Mouse (Mus musculus) hindbrain, postnatal 0 days (tissue): ENCODE data around the gene H2al1m. TPM values are rescaled to one million over a fixed set of nuclear protein-coding genes. Genes with fewer than 3 reads are reported as not detected.
"Not testable (repeated sequence)": the region's sequence is repeated elsewhere in the genome, so short reads cannot be mapped to it uniquely, and the experiment has no call there.

Experiments
- ATAC-seq: fragments of 200-750 bp; cut with Nextera tagmentation; 2 replicates; pipeline ENCODE4 v1.8.0; 2017; ENCODE audit warnings: mild to moderate bottlenecking, moderate TSS enrichment, moderate library complexity
- DNase-seq: peaks from one replicate; pipeline ENCODE4 v3.0.0-alpha.2; 2015; ENCODE audit warnings: low spot score
- H3K27ac ChIP-seq: fragments of 300-500 bp; sonication (generic); 2 replicates; pipeline ENCODE4 v1.5.1; 2014; ENCODE audit warnings: mild to moderate bottlenecking
- H3K27me3 ChIP-seq: fragments of 300-500 bp; sonication (generic); 2 replicates; pipeline ENCODE4 v1.6.1; 2014; ENCODE audit warnings: low read length, mixed read lengths; ENCODE audit not compliant: insufficient read depth
- H3K36me3 ChIP-seq: fragments of 300-500 bp; sonication (generic); 2 replicates; pipeline ENCODE4 v1.6.1; 2014; ENCODE audit warnings: low read length, mixed read lengths; ENCODE audit not compliant: insufficient read depth
- H3K4me1 ChIP-seq: fragments of 300-500 bp; sonication (generic); 2 replicates; pipeline ENCODE4 v1.6.1; 2014; ENCODE audit warnings: antibody characterized with exemption, low read length, mixed read lengths; ENCODE audit not compliant: insufficient read depth
- H3K4me2 ChIP-seq: fragments of 300-500 bp; sonication (generic); 2 replicates; pipeline ENCODE4 v1.6.1; 2014; ENCODE audit warnings: low read depth, mild to moderate bottlenecking, low read length, moderate library complexity, mixed read lengths
- H3K4me3 ChIP-seq: fragments of 300-500 bp; sonication (generic); 2 replicates; pipeline ENCODE4 v1.5.1; 2014; ENCODE audit warnings: low read length
- H3K9ac ChIP-seq: fragments of 300-500 bp; sonication (generic); replicated peaks from 2 replicates; pipeline ENCODE4 v1.6.1; 2014; ENCODE audit warnings: mild to moderate bottlenecking, low read length, moderate library complexity, mixed read lengths
- H3K9me3 ChIP-seq: fragments of 300-500 bp; sonication (generic); 2 replicates; pipeline ENCODE4 v1.6.1; 2016; ENCODE audit warnings: low read length, mixed read lengths
- CTCF ChIP-seq: IDR thresholded peaks from 2 replicates; pipeline ENCODE4 v1.5.1; 2016; ENCODE audit warnings: antibody characterized with exemption, control low read depth, low read depth
- WGBS: fragments of 180-500 bp; shearing (Covaris S2); extraction: QIAGEN DNeasy Blood & Tissue Kit; methylation state at CpG from one replicate; pipeline ENCODE4 v1.1.7; 2014; 5-methylcytosine and 5-hydroxymethylcytosine counted together
- polyA plus RNA-seq: library from polyadenylated mRNA; unstranded; fragments of >200 nt; fragmentation: Nextera tagmentation; extraction: Ambion mirVana; gene quantifications from 2 replicates; pipeline ENCODE4 v1.2.1, GENCODE M21; 2015
- total RNA-seq: library from RNA; depleted of rRNA; stranded (reverse); fragments of >200 nt; gene quantifications from 2 replicates; pipeline ENCODE4 v1.2.3, GENCODE M21; 2014

The H2al1m gene
- total and polyA plus RNA-seq, 2 experiments from 2014 or later = not detected

- Histone ChIP-seq H3K27me3 (no peaks in the 10 kb centered on the region), H3K36me3 (no peaks in the 10 kb centered on the region), H3K9me3 (no peaks in the 10 kb centered on the region), H3K4me3 (peak overlapping the region; percentile 51), H3K9ac (peak overlapping the region; percentile 59), H3K4me2 (peak overlapping the region; percentile 52), H3K27ac (no peak overlapping the region), H3K4me1 (no peaks in the 10 kb centered on the region)
- DNase-seq = no peak
- no peak for TF ChIP-seq CTCF
- WGBS = 55% methylated on average over 12 of the region's 12 CpGs
- ATAC-seq = no peak
Observed at GRCm38 (mm10) chrX:9273377-9274002, 10.1 kb upstream of the H2al1m start.

GRCm38 (mm10) chrX:9274321-9274720 is 9.2 kb upstream of the H2al1m start:
- H3K9ac ChIP-seq = no peak overlapping the region
- H3K4me3 ChIP-seq = no peak overlapping the region
- no peaks in the 10 kb centered on the region for H3K27me3 ChIP-seq
- H3K36me3 ChIP-seq = no peaks in the 10 kb centered on the region
- H3K9me3 ChIP-seq = no peaks in the 10 kb centered on the region
- no peaks in the 10 kb centered on the region for H3K4me1 ChIP-seq
- H3K27ac ChIP-seq = no peak overlapping the region
- 77% methylated on average over 8 of the region's 8 CpGs for WGBS
- H3K4me2 ChIP-seq = no peak overlapping the region
- DNase-seq (no peak), ATAC-seq (no peak)
- no peak for TF ChIP-seq CTCF

- ATAC-seq, DNase-seq, H3K36me3 ChIP-seq, H3K9me3 ChIP-seq, H3K4me2 ChIP-seq, H3K27ac ChIP-seq, H3K9ac ChIP-seq, H3K27me3 ChIP-seq, H3K4me1 ChIP-seq, H3K4me3 ChIP-seq: not testable (repeated sequence)
- 84% methylated on average over 3 of the region's 4 CpGs for WGBS
Observed at GRCm38 (mm10) chrX:9293140-9293829, 9.7 kb downstream of the H2al1m start.

- Histone ChIP-seq H3K27ac (no peak overlapping the region), H3K9ac (no peak overlapping the region), H3K4me3 (no peak overlapping the region), H3K27me3 (no peaks in the 10 kb centered on the region), H3K36me3 (no peaks in the 10 kb centered on the region), H3K9me3 (no peaks in the 10 kb centered on the region), H3K4me2 (no peak overlapping the region), H3K4me1 (no peaks in the 10 kb centered on the region)
- no peak for TF ChIP-seq CTCF
- WGBS = 87% methylated on average over 5 of the region's 5 CpGs
- DNase-seq = no peak
- no peak for ATAC-seq
Observed at GRCm38 (mm10) chrX:9298413-9298864, 14.9 kb downstream of the H2al1m start.

- Histone ChIP-seq H3K9ac (no peak overlapping the region), H3K4me3 (no peak overlapping the region), H3K4me1 (no peaks in the 10 kb centered on the region), H3K9me3 (no peaks in the 10 kb centered on the region), H3K4me2 (no peak overlapping the region), H3K27me3 (no peaks in the 10 kb centered on the region), H3K27ac (no peak overlapping the region), H3K36me3 (no peaks in the 10 kb centered on the region)
- DNase-seq (no peak), ATAC-seq (no peak)
- WGBS = 82% methylated on average over 5 of the region's 5 CpGs
- no peak for TF ChIP-seq CTCF
Observed at GRCm38 (mm10) chrX:9302791-9303190, 19.2 kb downstream of the H2al1m start.

GRCm38 (mm10) chrX:9303455-9303854 is 19.9 kb downstream of the H2al1m start:
- no peak for TF ChIP-seq CTCF
- no peak for DNase-seq
- H3K4me1 ChIP-seq = no peaks in the 10 kb centered on the region
- no peaks in the 10 kb centered on the region for H3K36me3 ChIP-seq
- no peak for ATAC-seq
- no peaks in the 10 kb centered on the region for H3K9me3 ChIP-seq
- WGBS = 84% methylated on average over 1 of the region's 1 CpGs
- no peak overlapping the region for H3K9ac ChIP-seq
- H3K27ac ChIP-seq = no peak overlapping the region
- no peak overlapping the region for H3K4me3 ChIP-seq
- no peak overlapping the region for H3K4me2 ChIP-seq
- no peaks in the 10 kb centered on the region for H3K27me3 ChIP-seq

- not testable (repeated sequence) for H3K9me3 ChIP-seq, H3K4me3 ChIP-seq, H3K27me3 ChIP-seq, ATAC-seq, DNase-seq, H3K9ac ChIP-seq, H3K27ac ChIP-seq, H3K4me2 ChIP-seq, H3K4me1 ChIP-seq, H3K36me3 ChIP-seq
Observed at GRCm38 (mm10) chrX:9316457-9316856, 32.9 kb downstream of the H2al1m start.

GRCm38 (mm10) chrX:9327954-9328353 is 44.4 kb downstream of the H2al1m start:
- ATAC-seq, H3K4me2 ChIP-seq, H3K4me3 ChIP-seq, H3K4me1 ChIP-seq, H3K27me3 ChIP-seq, H3K36me3 ChIP-seq, H3K9ac ChIP-seq, DNase-seq, H3K27ac ChIP-seq, H3K9me3 ChIP-seq: not testable (repeated sequence)
- WGBS = 93% methylated on average over 23 of the region's 26 CpGs

- not testable (repeated sequence) for ATAC-seq
Observed at GRCm38 (mm10) chrX:9332366-9332962, 48.9 kb downstream of the H2al1m start.

More at GRCm38 (mm10) chrX:9332366-9332962, 48.9 kb downstream of the H2al1m start:
- H3K4me2 ChIP-seq, H3K27me3 ChIP-seq, H3K9me3 ChIP-seq, DNase-seq, H3K4me3 ChIP-seq, H3K27ac ChIP-seq, H3K4me1 ChIP-seq, H3K9ac ChIP-seq, H3K36me3 ChIP-seq: not testable (repeated sequence)
- WGBS = 88% methylated on average over 12 of the region's 12 CpGs
